Mouse (Mus musculus) kidney, embryonic 16.5 days (tissue): Measurements from ENCODE around the gene Chst14. TPM values are rescaled to one million over a fixed set of nuclear protein-coding genes. Genes with fewer than 3 reads are reported as not detected.

Source experiments
- ATAC-seq: fragments of 200-750 bp; cut with Nextera tagmentation; 2 replicates; pipeline ENCODE4 v1.8.0; 2017; ENCODE audit warnings: moderate TSS enrichment; ENCODE audit not compliant: low FRiP score, low TSS enrichment
- H3K27ac ChIP-seq: fragments of 300-500 bp; sonication (generic); 2 replicates; pipeline ENCODE4 v1.5.1; 2014; ENCODE audit warnings: low read length
- H3K27me3 ChIP-seq: fragments of 300-500 bp; sonication (generic); 2 replicates; pipeline ENCODE4 v1.6.1; 2014; ENCODE audit warnings: low read length, control low read depth, mixed read lengths; ENCODE audit not compliant: insufficient read depth
- H3K36me3 ChIP-seq: fragments of 300-500 bp; sonication (generic); 2 replicates; pipeline ENCODE4 v1.6.1; 2014; ENCODE audit warnings: low read length, control low read depth, mixed read lengths; ENCODE audit not compliant: insufficient read depth
- H3K4me1 ChIP-seq: fragments of 300-500 bp; sonication (generic); 2 replicates; pipeline ENCODE4 v1.6.1; 2014; ENCODE audit warnings: low read length, control low read depth, mixed read lengths; ENCODE audit not compliant: insufficient read depth
- H3K4me2 ChIP-seq: fragments of 300-500 bp; sonication (generic); replicated peaks from 2 replicates; pipeline ENCODE4 v1.6.1; 2014; ENCODE audit warnings: low read depth, low read length
- H3K4me3 ChIP-seq: fragments of 300-500 bp; sonication (generic); 2 replicates; pipeline ENCODE4 v1.5.1; 2014; ENCODE audit warnings: mild to moderate bottlenecking, low read length
- H3K9ac ChIP-seq: fragments of 300-500 bp; sonication (generic); replicated peaks from 2 replicates; pipeline ENCODE4 v1.6.1; 2014; ENCODE audit warnings: low read length
- H3K9me3 ChIP-seq: fragments of 300-500 bp; sonication (generic); 2 replicates; pipeline ENCODE4 v1.6.1; 2016; ENCODE audit warnings: low read length, control low read depth
- WGBS: fragments of 180-500 bp; shearing (Covaris S2); extraction: QIAGEN DNeasy Blood & Tissue Kit; methylation state at CpG from one replicate; pipeline ENCODE4 v1.1.7; 2014; 5-methylcytosine and 5-hydroxymethylcytosine counted together
- polyA plus RNA-seq: library from polyadenylated mRNA; unstranded; fragments of >200 nt; fragmentation: Nextera tagmentation; extraction: Ambion mirVana; gene quantifications from 2 replicates; pipeline ENCODE4 v1.2.1, GENCODE M21; 2015

Chst14 gene
- 26.8 and 28.6 TPM in 2 replicates for polyA plus RNA-seq

DNA sequence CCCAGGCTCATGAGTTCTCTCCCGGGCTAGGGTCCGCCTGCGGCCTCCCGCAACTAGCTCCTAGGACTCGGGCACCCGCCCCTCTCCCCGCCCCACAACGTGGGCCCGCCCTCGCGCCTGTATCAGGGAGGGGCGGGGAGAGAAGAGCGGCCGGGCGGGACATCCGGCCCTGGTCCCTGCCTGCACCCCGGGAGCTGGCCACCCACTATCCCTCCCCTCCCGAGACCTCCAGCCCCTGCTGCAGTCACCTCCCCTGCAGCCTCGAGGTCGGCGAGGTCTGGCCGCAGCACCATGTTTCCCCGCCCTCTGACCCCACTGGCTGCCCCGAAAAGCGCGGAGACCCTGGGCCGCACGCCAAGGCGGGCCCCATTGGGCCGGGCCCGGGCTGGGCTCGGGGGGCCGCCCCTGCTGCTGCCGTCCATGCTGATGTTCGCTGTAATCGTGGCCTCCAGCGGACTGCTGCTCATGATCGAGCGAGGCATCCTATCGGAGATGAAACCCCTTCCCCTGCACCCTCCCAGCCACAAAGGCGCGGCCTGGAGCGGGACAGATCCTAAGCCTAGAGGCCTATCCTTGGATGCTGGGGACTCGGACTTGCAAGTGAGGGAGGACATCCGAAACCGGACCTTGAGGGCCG is at the start of gene Chst14:
Gene Chst14 (plus strand): TSS at position 136 of the 637 bp plus-strand sequence.
- ATAC-seq, result peak; percentile 95
- Histone ChIP-seq H3K9ac (peak within 1 kb of the TSS; percentile 91), H3K4me2 (peak within 1 kb of the TSS; percentile 91), H3K27me3 (no peaks in the 10 kb centered on the region), H3K36me3 (peaks cover 7% of the 10 kb centered on the region; the same call in 1 of the 2 replicates), H3K27ac (peak within 1 kb of the TSS; percentile 50), H3K4me3 (peak within 1 kb of the TSS; percentile 75), H3K4me1 (peaks cover 19% of the 10 kb centered on the region), H3K9me3 (no peaks in the 10 kb centered on the region)
- WGBS, result under 1% methylated on average over 42 of the region's 47 CpGs

DNA sequence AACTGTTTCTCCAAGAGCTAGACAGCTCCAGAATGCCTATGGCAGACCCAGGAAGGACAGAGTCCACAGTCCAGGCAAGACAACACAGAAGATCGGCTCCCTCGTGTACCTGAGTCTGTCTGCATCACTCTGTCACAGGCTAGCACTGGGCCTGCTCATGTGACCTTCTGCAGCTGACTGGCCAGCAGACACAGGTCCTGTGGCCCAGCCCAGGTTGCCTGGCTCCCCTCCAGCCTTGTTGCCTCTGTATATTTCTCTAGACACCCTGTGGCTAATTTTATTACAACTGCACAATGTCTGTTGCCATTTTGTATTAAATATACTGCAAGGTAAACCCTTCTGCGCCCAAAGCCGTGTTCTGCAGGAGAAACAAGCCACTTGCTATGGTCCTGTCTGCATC is 45.3 kb upstream of the Chst14 start:
- no peak for ATAC-seq
- Histone ChIP-seq H3K36me3 (peaks cover 17% of the 10 kb centered on the region), H3K9me3 (no peaks in the 10 kb centered on the region), H3K27ac (no peak overlapping the region), H3K9ac (no peak overlapping the region), H3K27me3 (peaks cover 11% of the 10 kb centered on the region), H3K4me3 (no peak overlapping the region), H3K4me1 (peaks cover 7% of the 10 kb centered on the region; the same call in 1 of the 2 replicates), H3K4me2 (no peak overlapping the region)
- 82% methylated on average over 4 of the region's 4 CpGs for WGBS

DNA sequence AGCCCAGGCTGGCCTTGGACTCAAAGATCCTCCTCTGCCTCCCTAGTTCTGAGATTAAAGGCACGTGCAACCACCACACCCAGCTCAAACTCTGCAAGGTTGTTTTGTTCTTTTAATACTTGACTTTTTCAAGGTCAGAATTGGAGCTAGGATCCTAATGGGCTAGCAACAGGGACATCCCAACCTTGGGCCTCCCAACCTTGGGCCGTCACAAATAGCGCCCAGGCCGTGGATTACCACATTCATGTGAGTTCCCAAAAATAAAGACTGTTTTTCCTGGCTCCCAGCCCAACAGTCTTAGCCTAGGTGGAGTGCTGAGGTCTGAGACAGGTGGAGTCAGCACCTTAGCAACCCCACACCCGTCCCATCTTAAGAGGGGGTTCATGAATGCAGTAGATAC is 44.3 kb upstream of the Chst14 start:
- 78% methylated on average over 5 of the region's 5 CpGs for WGBS
- no peak overlapping the region for H3K4me3 ChIP-seq

DNA sequence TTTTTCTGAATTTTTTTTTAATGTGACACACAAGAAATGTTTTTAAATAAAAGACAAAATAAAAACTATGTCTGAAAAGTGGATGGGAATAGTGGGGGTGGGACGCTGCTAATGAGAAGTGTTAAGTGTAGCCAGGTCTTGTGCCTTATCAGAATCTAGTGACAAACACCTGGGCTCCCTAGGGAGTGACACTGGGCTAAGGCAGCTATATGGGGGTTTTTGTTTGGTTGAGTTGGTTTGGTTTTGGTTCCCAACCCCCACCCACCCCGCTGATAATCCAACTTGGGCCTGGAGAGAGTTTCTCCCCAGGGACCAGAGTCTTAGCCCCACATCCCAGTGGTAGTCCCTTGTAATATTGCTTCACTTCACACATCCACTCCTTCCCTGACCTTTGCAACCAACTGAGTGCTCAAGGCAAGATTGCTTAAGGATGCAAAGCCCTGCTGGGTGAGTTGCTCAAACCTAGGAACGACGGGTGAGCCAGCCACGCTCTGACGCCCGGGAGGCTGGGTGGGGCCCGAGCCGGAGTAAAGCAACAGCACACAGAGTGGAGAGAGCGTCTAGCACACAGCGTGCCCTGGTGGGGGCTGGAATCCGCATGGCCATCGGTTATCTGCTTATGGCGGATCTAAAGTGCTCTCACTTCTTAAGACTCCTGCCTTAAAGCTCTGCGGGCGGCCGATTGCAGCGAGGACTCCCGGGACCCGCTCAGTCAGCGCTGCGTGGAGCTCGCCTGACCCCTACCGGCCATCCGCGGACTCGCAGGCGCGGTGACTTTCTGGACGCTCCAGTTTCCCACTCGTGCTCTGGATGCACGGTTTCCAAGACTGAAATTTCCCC is 43.2 kb upstream of the Chst14 start:
- H3K27me3 ChIP-seq, result peaks cover 21% of the 10 kb centered on the region
- H3K4me2 ChIP-seq, result peak overlapping the region; percentile 66
- H3K9ac ChIP-seq, result peak overlapping the region; percentile 58
- H3K36me3 ChIP-seq, result peaks cover under 1% of the 10 kb centered on the region; the same call in 1 of the 2 replicates
- peak; percentile 85 for ATAC-seq
- no peaks in the 10 kb centered on the region for H3K9me3 ChIP-seq
- peaks cover 12% of the 10 kb centered on the region; the same call in 1 of the 2 replicates for H3K4me1 ChIP-seq
- no peak overlapping the region for H3K27ac ChIP-seq
- peak overlapping the region; percentile 36 for H3K4me3 ChIP-seq
- WGBS, result 4% methylated on average over 32 of the region's 32 CpGs

More for the DNA sequence above, 44.3 kb upstream of the Chst14 start:
- peaks cover 18% of the 10 kb centered on the region for H3K27me3 ChIP-seq
- H3K27ac ChIP-seq, result no peak overlapping the region
- no peak overlapping the region for H3K9ac ChIP-seq
- H3K4me1 ChIP-seq, result peaks cover 7% of the 10 kb centered on the region; the same call in 1 of the 2 replicates
- no peaks in the 10 kb centered on the region for H3K9me3 ChIP-seq
- H3K36me3 ChIP-seq, result peaks cover 11% of the 10 kb centered on the region
- no peak overlapping the region for H3K4me2 ChIP-seq
- no peak for ATAC-seq

DNA sequence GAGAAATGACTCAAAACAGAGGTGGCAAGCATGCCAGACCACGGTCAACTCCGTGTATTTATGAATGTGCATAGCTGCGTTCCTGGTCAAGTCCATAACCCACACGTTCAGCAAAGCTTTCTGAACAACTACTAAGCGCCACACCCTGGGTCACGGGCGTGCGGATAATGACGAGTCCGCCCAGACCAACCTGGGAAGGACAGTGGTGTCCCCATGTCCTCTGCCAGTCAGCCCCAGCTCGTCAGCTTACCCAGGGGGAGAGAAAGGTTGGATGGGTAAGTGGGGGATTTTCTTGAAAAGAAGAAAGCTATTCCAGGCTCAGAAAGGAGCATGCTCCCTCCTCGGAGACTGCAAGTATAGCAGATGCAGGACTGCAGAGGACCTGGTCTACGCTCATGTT is 38.9 kb upstream of the Chst14 start:
- H3K4me3 ChIP-seq, result no peak overlapping the region
- no peaks in the 10 kb centered on the region for H3K9me3 ChIP-seq
- no peak overlapping the region for H3K9ac ChIP-seq
- peaks cover 40% of the 10 kb centered on the region for H3K27me3 ChIP-seq
- H3K4me2 ChIP-seq, result no peak overlapping the region
- peaks cover 12% of the 10 kb centered on the region; the same call in 1 of the 2 replicates for H3K4me1 ChIP-seq
- H3K27ac ChIP-seq, result no peak overlapping the region
- 71% methylated on average over 13 of the region's 13 CpGs for WGBS
- ATAC-seq, result no peak
- no peaks in the 10 kb centered on the region for H3K36me3 ChIP-seq

DNA sequence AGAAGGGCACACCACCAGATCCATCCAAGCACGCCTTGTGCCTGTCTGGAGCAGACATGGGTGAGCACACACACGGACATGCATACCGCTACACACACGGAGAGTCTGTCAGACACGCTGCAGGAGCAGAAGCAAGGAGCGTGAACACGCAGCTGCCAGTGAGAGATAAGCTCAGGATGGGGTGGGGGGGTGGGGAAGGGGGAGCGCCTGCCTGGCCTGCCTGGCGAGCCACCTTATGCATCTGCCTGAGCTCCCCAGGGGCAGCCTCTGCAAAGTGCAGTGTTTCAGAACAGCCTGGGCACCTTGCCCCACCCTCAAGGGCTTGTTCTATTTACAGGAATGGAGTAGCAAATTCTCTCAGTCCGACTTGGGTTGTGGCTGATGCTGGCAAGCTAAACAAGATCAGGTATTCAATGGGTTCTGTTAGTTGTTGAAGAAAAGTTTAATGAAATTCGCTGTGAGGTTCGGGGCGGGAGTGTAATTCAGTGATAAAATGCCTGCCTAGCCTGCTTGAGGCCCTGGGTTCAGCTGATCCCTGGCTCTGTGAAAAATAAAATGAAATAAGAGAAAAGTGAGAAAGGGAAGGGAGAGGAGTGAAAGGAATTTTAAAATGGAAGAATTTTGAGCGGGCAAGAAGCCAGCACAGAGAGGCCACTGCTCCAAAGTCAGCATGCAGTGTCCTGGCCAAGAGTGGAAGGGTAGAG is 38.3 kb upstream of the Chst14 start:
- H3K4me1 ChIP-seq, result peaks cover 8% of the 10 kb centered on the region; the same call in 1 of the 2 replicates
- H3K27me3 ChIP-seq, result peaks cover 43% of the 10 kb centered on the region
- no peak overlapping the region for H3K4me3 ChIP-seq
- no peaks in the 10 kb centered on the region for H3K9me3 ChIP-seq
- WGBS, result 31% methylated on average over 13 of the region's 14 CpGs
- H3K9ac ChIP-seq, result no peak overlapping the region
- peak; percentile 72 for ATAC-seq
- H3K27ac ChIP-seq, result no peak overlapping the region
- H3K4me2 ChIP-seq, result no peak overlapping the region
- no peaks in the 10 kb centered on the region for H3K36me3 ChIP-seq

DNA sequence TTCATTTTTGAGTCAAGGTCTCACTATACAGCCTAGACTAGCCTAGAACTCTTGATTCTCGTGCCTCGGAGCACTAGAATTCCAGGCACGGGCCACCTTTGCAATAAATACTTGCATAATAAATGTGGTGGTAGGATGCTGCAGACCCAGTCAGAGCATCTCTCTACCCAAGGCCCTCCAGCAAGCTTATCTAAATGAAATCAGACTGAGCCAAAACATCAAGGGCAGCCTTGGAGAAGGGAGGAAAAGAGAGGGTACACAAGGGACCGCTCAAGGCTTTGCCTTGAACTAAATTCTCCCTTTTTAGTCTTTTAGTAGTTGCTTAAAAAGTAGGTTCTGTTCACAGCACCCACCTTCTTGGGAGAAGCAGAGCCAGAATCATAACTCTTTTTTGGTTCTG is 35.1 kb upstream of the Chst14 start:
- H3K4me3 ChIP-seq, result no peak overlapping the region
- H3K4me1 ChIP-seq, result 0 out of 2 replicates have a peak, but pooled peaks cover 5% of the 10 kb centered on the region
- H3K9ac ChIP-seq, result no peak overlapping the region
- H3K4me2 ChIP-seq, result no peak overlapping the region
- no peak overlapping the region for H3K27ac ChIP-seq
- peaks cover 57% of the 10 kb centered on the region for H3K27me3 ChIP-seq
- WGBS, result 71% methylated on average over 4 of the region's 4 CpGs
- no peak for ATAC-seq
- no peaks in the 10 kb centered on the region for H3K36me3 ChIP-seq
- no peaks in the 10 kb centered on the region for H3K9me3 ChIP-seq

DNA sequence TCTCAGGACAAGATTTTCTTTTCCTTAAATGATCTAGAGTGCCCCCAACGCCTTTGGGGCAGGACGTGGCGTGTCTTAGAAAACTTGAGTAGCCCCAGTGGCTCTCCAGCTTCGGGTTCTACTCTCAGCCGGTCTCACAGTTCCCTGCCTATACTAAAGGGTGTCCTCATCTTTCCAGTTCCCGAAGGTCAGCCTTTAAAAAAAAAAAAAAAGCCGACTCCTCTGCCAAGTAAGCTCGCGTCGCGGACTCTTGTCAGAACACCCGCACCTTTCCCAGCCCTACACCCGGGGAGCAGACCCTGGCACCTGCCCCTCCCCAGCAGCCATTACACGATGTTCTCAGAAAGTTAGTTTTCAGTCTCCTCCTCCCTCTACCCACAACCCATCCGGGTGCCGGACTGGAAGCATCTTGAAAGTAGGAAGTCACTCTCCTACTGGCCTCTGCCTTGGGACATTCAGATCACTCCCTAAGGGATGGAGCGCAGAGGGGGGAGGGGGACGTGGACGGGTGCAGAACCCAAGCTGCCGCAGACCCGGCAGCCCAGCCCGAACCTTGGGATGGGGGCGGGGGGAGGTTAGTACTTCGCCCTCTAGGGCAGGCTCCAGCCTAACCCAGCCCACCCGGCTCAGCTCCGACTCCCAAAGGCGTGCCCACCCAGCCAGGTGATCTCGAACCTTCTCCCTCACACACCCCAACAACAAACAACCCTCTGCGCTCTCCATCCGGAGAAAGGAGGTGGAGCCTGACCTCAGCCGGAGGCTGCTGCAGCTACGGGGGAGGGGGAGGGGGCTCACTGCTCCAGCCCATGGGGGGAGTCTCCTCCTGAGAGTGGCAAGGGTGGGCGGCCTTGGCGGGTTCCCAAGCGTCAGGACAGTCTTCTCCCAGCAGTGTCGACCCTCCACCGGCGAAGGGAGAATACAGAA is 30.0 kb upstream of the Chst14 start:
- peaks cover 25% of the 10 kb centered on the region for H3K4me1 ChIP-seq
- peak overlapping the region; percentile 81 for H3K4me2 ChIP-seq
- no peaks in the 10 kb centered on the region for H3K36me3 ChIP-seq
- no peak for ATAC-seq
- no peaks in the 10 kb centered on the region for H3K9me3 ChIP-seq
- H3K27me3 ChIP-seq, result peaks cover 86% of the 10 kb centered on the region
- WGBS, result under 1% methylated on average over 38 of the region's 38 CpGs
- H3K27ac ChIP-seq, result no peak overlapping the region
- H3K9ac ChIP-seq, result peak overlapping the region; percentile 53
- H3K4me3 ChIP-seq, result peak overlapping the region; percentile 52

DNA sequence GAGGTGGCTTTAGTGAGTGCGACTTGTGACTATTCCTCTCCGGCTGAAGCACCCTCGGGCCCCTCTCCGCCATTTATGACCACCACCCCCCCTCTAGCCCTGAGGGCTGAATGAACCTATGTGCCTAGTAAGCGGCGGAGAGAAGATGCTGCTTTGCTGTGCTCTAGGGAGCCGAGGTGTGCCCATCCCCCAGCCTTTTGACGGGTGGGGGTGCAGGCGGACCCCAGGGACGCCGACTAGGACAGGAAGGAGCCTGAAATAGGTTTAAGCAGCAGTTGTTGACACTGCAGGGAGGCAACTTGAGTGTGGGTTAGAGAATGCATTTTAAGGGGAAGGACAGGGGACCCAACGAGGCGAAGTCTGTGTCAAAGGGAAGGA is 29.4 kb upstream of the Chst14 start:
- Histone ChIP-seq H3K36me3 (no peaks in the 10 kb centered on the region), H3K27me3 (peaks cover 81% of the 10 kb centered on the region), H3K4me2 (peak overlapping the region; percentile 81), H3K4me1 (peaks cover 25% of the 10 kb centered on the region), H3K4me3 (peak overlapping the region; percentile 52), H3K27ac (no peak overlapping the region), H3K9ac (peak overlapping the region; percentile 53), H3K9me3 (no peaks in the 10 kb centered on the region)
- ATAC-seq, result no peak
- WGBS, result 0% methylated on average over 13 of the region's 13 CpGs
